Mouse (Mus musculus) layer of hippocampus, adult 9-10 months (tissue): ENCODE results near the gene Osbp2.

Source experiments
- DNase-seq: peaks from one replicate; pipeline ENCODE4 v3.0.0; 2022; ENCODE audit warnings: low spot score

Gene Osbp2

DNA sequence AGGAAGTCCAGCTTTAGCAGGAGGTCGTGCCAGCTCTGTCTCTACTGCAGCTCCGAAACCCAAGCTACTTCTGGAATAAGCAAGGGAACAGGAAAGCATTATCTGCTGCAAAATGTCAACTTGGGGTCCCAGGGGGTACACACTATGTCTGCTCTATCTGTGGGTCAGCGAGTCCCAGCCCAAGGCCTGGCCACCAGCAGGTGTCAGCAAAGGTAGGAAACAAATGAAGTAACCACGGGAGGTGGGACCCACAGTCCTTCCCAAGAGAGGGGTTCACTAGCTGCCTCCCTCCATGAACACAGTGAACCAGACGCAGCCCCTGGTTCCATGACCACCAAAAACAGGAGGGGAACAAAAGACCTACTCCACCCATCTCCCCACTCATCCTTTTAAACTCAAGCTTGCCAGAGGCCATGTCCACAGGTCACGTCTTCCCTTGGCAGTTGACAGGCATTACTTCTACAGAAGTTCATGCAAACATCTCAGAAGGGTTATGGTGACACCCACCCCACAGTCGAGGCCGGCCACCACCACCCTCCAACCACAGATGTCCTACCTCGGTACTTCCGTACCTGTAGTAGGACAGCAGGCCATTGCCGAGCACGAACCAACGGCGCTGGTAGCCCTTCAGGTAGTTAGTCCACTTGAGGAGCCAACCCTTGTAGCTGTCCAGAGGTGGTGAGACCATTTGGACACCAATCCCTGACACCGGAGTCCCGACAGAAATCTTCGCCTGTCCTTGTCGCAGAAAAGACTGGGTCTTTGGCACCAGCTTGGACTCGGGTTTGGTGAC is 846 bp downstream of the Osbp2 start:
- DNase-seq: no peak

GRCm38 (mm10) chr11:3860361-3860760 is 3.3 kb downstream of the Osbp2 start:
- DNase-seq: no peak

GRCm38 (mm10) chr11:3859778-3860177 is 3.9 kb downstream of the Osbp2 start:
- no peak for DNase-seq

DNA sequence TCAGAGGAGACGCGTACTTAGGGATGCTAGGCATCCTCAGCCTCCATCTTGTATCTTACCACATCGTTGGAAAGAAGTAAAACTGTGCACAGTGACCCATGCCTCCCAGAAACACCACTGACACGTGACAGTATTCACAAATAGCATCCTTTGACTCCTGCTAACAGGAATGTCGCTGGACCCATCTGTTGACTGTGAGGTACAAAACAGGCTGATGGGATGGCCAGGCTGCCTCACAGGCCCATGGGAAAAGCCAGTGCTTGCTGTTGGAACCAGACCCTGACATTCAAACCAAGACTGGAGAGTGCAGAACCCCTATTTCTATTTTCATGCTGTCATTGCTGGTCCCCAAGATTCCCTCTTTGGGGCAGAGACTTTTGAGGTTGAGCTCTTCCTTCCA is 5.8 kb downstream of the Osbp2 start:
- no peak for DNase-seq

DNA sequence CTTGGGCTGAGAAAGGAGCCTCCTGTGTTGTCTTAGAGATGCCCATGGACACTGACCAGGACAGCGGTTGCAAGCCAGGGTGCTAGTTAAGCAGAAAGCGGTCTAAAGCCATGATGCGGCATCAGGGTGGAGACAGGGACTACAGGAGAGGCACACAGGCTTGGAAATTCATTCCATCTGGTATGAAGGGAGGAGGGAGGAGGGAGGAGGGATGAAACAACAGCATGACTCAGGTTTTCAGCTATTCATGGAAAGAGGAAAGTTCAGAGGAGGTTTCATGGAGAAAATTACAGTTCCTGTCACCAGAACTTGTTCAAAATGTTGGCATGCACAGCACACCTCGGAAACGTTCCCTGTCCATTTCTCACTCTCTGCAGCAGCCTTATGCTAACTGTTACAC is 7.9 kb downstream of the Osbp2 start:
- DNase-seq: no peak

DNA sequence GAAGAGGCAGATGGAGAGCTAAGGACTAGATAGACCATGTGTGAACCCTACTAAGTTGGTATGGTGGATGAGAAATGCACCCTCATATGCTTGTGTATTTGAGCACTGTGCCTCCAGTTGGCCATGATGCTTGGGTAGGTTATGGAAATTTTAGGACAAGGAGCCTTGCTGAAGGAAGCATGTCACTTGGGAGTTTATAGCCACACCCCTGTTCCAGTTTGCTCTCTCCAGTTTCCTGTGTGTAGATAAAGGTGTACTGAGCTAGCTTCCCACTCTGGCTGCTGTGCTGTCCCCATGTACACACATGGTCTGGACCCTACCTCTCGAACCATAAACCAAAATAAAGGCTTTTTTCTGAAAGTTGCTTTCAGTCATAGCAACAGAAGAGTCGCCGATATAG is 9.5 kb downstream of the Osbp2 start:
- DNase-seq: no peak

DNA sequence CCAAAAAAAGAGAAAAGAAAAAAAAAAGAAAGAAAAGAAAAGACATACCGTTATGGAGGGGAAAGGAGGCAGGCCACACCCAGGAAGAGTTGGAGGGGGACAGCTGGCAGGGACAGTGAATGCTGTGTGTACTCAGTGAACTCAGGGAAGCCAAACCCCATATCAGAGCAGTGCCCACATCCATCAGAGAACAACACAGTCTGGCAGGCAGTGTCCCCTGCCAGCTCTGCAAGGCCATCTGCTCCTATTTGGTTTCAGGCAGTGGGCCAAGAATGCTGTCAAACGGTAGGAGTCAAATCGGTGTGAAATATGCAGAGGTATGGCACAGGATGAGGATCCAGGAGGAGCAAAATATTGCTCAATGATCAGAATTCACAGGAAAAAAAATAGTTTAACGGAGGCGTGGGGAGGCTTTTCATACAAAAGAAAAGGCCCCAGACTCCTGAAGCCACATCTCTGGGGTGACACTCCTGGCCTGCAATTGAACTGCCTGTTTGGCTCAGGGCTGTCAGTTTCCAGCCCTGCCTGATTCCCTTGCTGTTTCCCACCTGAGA is 10.1 kb downstream of the Osbp2 start:
- peak; percentile 59 for DNase-seq

- no peak for DNase-seq
Observed at GRCm38 (mm10) chr11:3853031-3853430, 10.7 kb downstream of the Osbp2 start.

DNA sequence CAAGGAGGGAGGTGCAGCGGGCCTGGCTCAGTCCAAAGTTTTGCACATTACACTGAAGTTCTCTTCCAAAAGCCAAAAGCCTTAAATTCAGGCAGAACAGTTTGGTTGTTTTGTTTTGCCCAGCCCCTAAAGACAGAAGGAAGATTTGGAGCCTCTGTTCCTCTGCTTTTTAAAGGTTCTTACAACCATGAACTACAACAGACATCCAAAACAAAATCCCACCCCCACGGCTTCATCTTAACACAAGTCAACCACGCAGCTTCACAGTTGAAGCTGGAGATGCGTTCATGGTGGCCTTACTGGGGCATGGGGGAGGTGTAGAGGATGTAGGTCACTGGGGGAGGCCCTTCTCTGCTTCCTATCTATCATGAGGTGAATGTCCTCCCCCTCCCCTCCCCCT is 11.8 kb downstream of the Osbp2 start:
- no peak for DNase-seq

- no peak for DNase-seq
Observed at GRCm38 (mm10) chr11:3850746-3851277, 12.9 kb downstream of the Osbp2 start.

DNA sequence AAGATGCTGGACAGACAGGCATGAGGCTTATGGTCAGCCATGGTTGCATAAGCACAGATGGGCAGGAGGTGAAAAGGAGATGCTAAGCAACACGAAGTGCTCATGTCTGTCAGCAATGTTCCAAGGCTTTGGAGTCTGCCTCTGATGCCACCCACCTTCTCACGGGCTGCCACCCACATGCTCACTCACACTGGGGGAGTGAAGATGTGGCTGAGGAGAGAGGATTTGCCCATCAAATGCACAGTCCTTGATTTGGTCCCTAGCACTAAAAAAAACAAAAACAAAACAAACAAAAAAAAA is 13.4 kb downstream of the Osbp2 start:
- no peak for DNase-seq

- no peak for DNase-seq
Observed at GRCm38 (mm10) chr11:3849469-3850314, 14.0 kb downstream of the Osbp2 start.

DNA sequence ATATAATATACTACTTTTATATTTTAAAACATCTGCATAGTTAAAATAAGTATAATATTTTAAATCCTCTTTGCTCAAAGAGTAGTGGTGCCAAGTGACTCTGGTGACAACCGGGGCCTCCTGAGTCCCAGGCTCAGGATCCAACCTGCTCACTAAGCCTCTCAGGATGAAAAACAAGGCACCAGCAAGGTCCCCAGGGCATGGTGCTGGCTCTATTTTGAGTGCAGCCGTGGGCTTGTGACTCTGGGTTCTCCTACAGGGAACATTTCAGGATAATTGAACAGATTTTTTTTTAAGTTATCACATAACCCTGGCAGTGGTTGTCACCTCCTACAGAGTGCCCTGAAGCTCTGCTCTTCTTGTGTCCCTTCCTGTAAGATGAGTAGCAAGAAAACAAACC is 17.4 kb downstream of the Osbp2 start:
- DNase-seq: no peak

DNA sequence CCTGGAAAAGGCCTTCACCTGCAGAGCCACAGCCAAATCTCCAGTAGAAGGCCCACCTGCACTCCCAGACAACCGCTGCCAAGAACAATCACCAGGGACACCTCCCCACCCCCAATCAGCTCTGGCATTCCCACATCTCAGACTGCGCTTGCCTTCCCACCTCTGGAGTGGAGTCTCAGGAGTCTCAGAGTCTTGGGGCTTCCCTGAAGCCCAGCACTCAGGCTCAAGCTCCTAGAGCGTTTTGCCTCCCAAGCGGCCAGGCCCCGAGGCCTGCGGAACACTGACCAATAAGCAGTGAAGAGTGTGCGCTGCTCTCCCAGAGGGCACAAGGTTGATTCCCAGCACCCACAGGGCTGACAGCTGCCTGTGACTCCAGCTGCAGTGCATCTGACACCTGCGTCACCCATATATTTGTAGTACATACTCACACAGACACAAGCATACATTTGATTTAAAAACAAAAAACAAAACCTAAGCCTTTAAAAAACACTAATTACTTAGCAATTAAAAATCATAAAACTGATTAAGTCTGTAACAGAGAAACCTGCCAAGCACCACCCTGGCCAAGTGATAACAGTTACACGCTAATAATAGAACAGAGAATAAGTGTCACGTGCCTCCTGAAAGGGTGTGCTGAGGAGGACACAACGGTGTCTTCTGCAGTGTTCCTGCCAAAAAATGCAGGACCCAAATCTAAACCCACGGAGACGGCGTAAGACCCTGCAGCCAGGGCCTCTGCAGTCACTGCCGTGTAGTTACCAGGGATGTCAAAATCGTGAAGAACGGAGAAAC is 19.6 kb downstream of the Osbp2 start:
- no peak for DNase-seq

- DNase-seq: no peak
Observed at GRCm38 (mm10) chr11:3835271-3835670, 28.4 kb downstream of the Osbp2 start.

GRCm38 (mm10) chr11:3834421-3835098 is 29.1 kb downstream of the Osbp2 start:
- DNase-seq: no peak

DNA sequence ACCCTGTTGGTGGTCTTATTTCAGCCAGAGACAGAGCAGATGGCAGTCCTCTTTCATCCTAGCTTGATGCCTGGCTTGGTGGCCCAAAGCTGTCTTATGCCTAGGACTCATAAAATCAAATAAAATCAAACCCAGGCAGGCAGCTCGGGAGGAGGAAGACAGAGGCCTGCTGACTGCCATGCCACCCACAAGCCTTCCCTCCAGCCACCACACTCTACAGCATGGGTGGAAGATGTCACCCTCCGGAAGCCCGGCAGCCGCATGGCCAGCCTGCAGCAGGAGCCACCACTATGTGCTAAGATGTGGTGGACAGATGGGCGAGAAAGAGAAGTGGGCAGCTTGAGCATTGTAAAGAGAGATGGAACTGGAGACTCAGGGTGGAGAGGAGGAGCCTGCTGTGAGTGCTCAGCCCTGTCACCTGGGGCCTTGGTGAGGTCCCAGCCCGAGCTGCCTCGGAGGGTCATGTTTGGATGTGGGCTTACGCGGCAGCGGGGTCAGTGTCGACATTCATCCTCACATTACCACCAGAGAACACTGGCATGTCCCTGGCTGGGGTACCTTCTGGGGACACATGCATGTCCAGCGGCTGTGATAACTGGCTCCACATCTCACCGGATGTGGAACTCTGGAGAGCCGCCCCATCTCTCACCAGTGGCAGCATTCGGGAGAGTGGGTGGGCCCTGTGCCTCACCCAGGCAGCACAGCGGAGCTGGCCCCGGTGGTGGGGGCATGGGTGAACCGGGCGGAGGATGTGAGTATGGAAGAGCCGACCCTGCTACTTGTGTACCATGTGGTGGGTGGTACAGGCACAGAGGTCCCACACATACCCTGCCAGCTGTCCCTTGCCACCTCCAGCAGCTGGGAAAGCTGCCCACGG is 29.9 kb downstream of the Osbp2 start:
- DNase-seq: no peak

DNA sequence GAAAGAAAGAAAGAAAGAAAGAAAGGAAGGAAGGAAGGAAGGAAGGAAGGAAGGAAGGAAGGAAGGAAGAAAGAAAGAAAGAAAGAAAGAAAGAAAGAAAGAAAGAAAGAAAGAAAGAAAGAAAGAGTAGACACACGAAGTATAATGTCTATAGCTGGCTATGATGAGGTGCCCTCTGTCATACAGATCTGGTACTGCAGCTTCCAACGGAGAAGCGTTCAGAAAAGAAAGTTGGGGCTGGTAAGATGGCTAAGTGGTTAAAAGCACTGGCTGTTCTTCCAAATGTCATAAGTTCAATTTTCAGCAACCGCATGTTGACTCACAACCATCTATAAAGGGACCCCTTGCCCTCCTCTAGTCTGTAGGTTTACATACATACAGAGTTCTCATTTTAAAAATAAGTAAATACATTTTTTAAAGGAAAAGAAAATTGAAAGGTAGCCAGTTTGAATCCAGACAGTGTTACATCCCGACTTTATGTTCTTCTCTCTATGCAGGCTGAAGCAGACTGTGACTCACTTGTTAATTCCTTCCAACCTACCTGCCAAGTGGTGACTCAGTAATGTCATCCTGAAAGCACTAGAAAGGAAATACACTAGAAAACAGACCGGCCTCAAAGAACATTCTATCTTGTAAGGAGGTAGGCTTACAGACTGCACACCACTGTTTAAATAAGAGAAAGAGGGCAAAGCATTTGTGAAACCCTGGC is 31.4 kb downstream of the Osbp2 start:
- DNase-seq: no peak

DNA sequence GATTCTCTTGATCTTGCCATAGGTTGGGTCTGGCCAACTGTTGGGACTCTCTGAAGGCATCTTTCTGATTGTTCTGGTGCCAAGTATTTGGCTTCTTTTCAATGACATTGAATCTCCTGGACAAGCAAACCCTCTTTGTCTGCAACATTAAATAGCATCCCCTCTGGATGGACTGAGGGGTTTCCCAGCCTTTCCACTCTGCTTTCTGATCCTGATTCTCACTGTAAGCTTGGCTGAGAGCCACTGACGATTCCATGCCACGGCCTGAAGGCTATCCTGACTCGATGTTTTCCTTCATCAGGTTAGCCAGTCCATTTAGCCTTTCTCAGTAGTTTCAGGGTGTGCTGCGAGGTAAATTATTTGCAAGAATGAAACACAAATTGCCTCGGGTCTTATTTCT is 34.0 kb downstream of the Osbp2 start:
- no peak for DNase-seq

- no peak for DNase-seq
Observed at GRCm38 (mm10) chr11:3824138-3824537, 39.6 kb downstream of the Osbp2 start.
